Mouse (Mus musculus): ENCODE results near the gene Sox2. TPM values are rescaled to one million over a fixed set of nuclear protein-coding genes. Genes with fewer than 3 reads are reported as not detected.

Gene Sox2
- 1.3 TPM in 2 replicates for polyA plus RNA-seq (2012; rRNA removed)
- polyA plus RNA-seq (2014; fragmentation: Nextera tagmentation; extraction: Ambion mirVana), result 0.21 and 0.35 TPM in 2 replicates

DNA sequence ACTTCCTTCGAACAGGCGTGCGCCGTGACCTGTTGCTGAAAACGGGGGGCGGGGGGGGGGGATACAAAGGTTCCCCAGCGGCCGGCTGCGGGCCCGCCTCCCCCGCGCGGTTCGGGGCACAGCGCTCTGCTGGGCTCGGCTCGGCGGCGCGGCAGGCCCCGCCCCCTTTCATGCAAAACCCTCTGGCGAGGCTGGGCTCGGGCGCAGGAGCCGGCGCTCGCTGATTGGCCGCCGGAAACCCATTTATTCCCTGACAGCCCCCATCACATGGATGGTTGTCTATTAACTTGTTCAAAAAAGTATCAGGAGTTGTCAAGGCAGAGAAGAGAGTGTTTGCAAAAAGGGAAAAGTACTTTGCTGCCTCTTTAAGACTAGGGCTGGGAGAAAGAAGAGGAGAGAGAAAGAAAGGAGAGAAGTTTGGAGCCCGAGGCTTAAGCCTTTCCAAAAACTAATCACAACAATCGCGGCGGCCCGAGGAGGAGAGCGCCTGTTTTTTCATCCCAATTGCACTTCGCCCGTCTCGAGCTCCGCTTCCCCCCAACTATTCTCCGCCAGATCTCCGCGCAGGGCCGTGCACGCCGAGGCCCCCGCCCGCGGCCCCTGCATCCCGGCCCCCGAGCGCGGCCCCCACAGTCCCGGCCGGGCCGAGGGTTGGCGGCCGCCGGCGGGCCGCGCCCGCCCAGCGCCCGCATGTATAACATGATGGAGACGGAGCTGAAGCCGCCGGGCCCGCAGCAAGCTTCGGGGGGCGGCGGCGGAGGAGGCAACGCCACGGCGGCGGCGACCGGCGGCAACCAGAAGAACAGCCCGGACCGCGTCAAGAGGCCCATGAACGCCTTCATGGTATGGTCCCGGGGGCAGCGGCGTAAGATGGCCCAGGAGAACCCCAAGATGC is at the start of gene Sox2:
TSS of gene Sox2 (plus strand) at position 680 of the 895 bp plus-strand sequence.
- WGBS, result 0% methylated on average over 80 of the region's 86 CpGs
- Histone ChIP-seq H3K36me3 (ENCODE audit: control insufficient read depth, insufficient read depth, low read length) (no peaks in the 10 kb centered on the region), H3K27me3 (ENCODE audit: control insufficient read depth, insufficient read depth, low read length) (peaks cover 94% of the 10 kb centered on the region)

DNA sequence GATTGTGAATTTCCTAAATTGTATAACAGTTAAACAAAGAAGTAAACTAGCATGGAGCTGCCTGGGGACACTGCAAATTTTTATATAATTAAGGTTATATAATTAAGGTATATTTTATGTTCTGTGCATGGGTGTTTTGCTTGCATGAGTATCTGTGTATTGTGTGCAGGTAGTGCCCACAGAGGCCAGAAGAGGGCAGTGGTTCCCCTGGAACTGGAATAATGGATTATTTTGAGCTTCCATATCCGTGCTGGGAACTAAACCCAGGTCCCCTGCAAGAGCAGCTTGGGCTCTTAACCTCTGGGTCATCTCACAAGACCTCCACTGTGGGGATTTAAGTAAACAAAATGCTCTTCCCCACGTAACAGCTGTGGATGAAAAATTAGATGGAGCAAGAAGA is 49.1 kb upstream of the Sox2 start:
- Histone ChIP-seq H3K4me2 (replicated peaks; ENCODE audit: low read depth, low read length, severe bottlenecking) (no peak overlapping the region), H3K4me3 (replicated peaks; ENCODE audit: low read length) (no peak overlapping the region), H3K27me3 (ENCODE audit: control insufficient read depth, insufficient read depth, low read length) (no peaks in the 10 kb centered on the region), H3K9ac (ENCODE audit: low read depth, low read length, severe bottlenecking) (no peak overlapping the region), H3K9me3 (ENCODE audit: control insufficient read depth, low read length) (no peaks in the 10 kb centered on the region), H3K36me3 (ENCODE audit: control insufficient read depth, insufficient read depth, low read length) (no peaks in the 10 kb centered on the region), H3K27ac (replicated peaks; ENCODE audit: low read depth, low read length) (no peak overlapping the region), H3K4me1 (ENCODE audit: control insufficient read depth, insufficient read depth, low read length) (no peaks in the 10 kb centered on the region)
- no peak for ATAC-seq (ENCODE audit: low FRiP score, low read depth)
- TF ChIP-seq POLR2A (IDR thresholded peaks at IDR 0.05; ENCODE audit: borderline replicate concordance, extremely low read depth, insufficient read depth, insufficient read length), result no peak
- WGBS, result 87% methylated on average over 2 of the region's 2 CpGs
- no peak for DNase-seq (ENCODE audit: low spot score)

More for the DNA sequence above, at the start of gene Sox2:
- peak; percentile 56 for ATAC-seq (ENCODE audit: low FRiP score, low read depth)
- TF ChIP-seq POLR2A (IDR thresholded peaks at IDR 0.05; ENCODE audit: borderline replicate concordance, extremely low read depth, insufficient read depth, insufficient read length), result no peak
- Histone ChIP-seq H3K4me2 (replicated peaks; ENCODE audit: low read depth, low read length, severe bottlenecking) (peak within 1 kb of the TSS; percentile 60), H3K9ac (ENCODE audit: low read depth, low read length, severe bottlenecking) (peak within 1 kb of the TSS; percentile 21; the same call in 1 of the 2 replicates), H3K4me1 (ENCODE audit: control insufficient read depth, insufficient read depth, low read length) (peaks cover 8% of the 10 kb centered on the region), H3K27ac (replicated peaks; ENCODE audit: low read depth, low read length) (no peak within 1 kb of the TSS), H3K4me3 (replicated peaks; ENCODE audit: low read length) (peak within 1 kb of the TSS; percentile 37), H3K9me3 (ENCODE audit: control insufficient read depth, low read length) (no peaks in the 10 kb centered on the region)
- peak; percentile 59 for DNase-seq (ENCODE audit: low spot score)

DNA sequence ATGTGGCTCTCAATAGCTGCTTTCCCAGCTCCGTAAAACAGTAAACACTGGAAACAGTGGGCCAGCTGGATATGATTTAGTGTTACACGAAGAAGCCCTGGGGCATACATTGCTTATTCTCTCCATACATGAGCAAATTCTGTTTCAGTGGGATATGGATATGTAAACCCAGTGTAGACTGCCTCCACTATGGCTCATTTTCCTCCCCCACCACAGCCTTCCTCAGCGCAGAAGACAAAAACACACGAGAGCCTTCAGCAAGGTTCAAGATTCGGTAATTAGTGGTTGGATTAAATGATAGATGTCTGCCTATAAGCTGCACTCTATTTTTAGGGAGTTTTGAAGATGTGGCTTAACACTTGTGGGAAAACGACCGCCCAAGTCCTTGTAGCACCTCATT is 36.1 kb upstream of the Sox2 start:
- no peak overlapping the region for H3K27ac ChIP-seq (replicated peaks; ENCODE audit: low read depth, low read length)
- no peaks in the 10 kb centered on the region for H3K9me3 ChIP-seq (ENCODE audit: control insufficient read depth, low read length)
- no peak for TF ChIP-seq POLR2A (IDR thresholded peaks at IDR 0.05; ENCODE audit: borderline replicate concordance, extremely low read depth, insufficient read depth, insufficient read length)
- no peaks in the 10 kb centered on the region for H3K27me3 ChIP-seq (ENCODE audit: control insufficient read depth, insufficient read depth, low read length)
- H3K9ac ChIP-seq (ENCODE audit: low read depth, low read length, severe bottlenecking), result no peak overlapping the region
- no peaks in the 10 kb centered on the region for H3K4me1 ChIP-seq (ENCODE audit: control insufficient read depth, insufficient read depth, low read length)
- no peak overlapping the region for H3K4me3 ChIP-seq (replicated peaks; ENCODE audit: low read length)
- WGBS, result 44% methylated on average over 7 of the region's 7 CpGs
- H3K4me2 ChIP-seq (replicated peaks; ENCODE audit: low read depth, low read length, severe bottlenecking), result no peak overlapping the region
- DNase-seq (ENCODE audit: low spot score), result peak; percentile 42
- ATAC-seq (ENCODE audit: low FRiP score, low read depth), result no peak
- H3K36me3 ChIP-seq (ENCODE audit: control insufficient read depth, insufficient read depth, low read length), result no peaks in the 10 kb centered on the region

DNA sequence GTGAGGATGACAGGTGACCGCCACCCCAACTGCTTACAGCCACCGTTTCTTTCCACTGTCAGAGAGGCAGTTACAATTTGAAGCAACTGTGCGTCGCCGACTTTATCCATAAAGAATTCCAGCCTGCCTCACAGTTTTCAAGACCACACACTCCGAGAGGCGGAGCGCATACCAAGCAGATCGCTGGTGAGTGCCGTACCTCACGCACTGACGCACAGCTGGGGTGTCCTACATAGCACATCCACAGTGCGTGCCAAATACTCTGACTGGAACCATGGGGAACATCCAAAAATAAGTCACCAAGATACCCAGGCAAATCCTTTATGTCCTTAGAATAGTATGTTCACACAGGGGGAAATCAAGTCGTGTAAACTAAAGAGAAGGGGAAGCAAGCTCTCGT is 34.7 kb upstream of the Sox2 start:
- no peaks in the 10 kb centered on the region for H3K9me3 ChIP-seq (ENCODE audit: control insufficient read depth, low read length)
- DNase-seq (ENCODE audit: low spot score), result peak; percentile 44
- 62% methylated on average over 15 of the region's 15 CpGs for WGBS

DNA sequence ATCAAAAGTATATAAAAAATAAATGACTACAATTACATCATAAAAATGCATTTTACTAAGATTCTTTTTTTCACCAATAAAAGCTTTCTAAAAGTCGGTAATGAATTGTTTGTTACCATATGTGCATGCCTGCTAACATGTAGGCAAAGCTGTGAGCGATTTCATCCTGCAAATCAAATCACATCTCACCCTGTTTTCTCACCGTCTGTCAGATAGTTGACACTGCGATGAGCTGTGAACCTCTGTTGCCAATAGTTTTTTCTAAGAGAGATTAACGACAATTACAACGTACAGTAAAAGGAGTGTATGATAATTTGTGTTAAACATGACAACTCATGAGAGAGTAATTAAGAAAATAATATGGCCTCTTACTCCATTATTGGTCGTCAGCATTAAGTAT is 31.3 kb upstream of the Sox2 start:
- ATAC-seq (ENCODE audit: low FRiP score, low read depth) (no peak), DNase-seq (ENCODE audit: low spot score) (no peak)
- Histone ChIP-seq H3K27me3 (ENCODE audit: control insufficient read depth, insufficient read depth, low read length) (no peaks in the 10 kb centered on the region), H3K36me3 (ENCODE audit: control insufficient read depth, insufficient read depth, low read length) (no peaks in the 10 kb centered on the region), H3K4me1 (ENCODE audit: control insufficient read depth, insufficient read depth, low read length) (no peaks in the 10 kb centered on the region), H3K27ac (replicated peaks; ENCODE audit: low read depth, low read length) (no peak overlapping the region), H3K4me2 (replicated peaks; ENCODE audit: low read depth, low read length, severe bottlenecking) (no peak overlapping the region), H3K9me3 (ENCODE audit: control insufficient read depth, low read length) (no peaks in the 10 kb centered on the region), H3K4me3 (replicated peaks; ENCODE audit: low read length) (no peak overlapping the region), H3K9ac (ENCODE audit: low read depth, low read length, severe bottlenecking) (no peak overlapping the region)
- 68% methylated on average over 7 of the region's 7 CpGs for WGBS
- TF ChIP-seq POLR2A (IDR thresholded peaks at IDR 0.05; ENCODE audit: borderline replicate concordance, extremely low read depth, insufficient read depth, insufficient read length), result no peak

More for the DNA sequence above, 34.7 kb upstream of the Sox2 start:
- no peak for TF ChIP-seq POLR2A (IDR thresholded peaks at IDR 0.05; ENCODE audit: borderline replicate concordance, extremely low read depth, insufficient read depth, insufficient read length)
- H3K36me3 ChIP-seq (ENCODE audit: control insufficient read depth, insufficient read depth, low read length), result no peaks in the 10 kb centered on the region
- H3K4me2 ChIP-seq (replicated peaks; ENCODE audit: low read depth, low read length, severe bottlenecking), result no peak overlapping the region
- peak; percentile 81 for ATAC-seq (ENCODE audit: low FRiP score, low read depth)
- no peaks in the 10 kb centered on the region for H3K27me3 ChIP-seq (ENCODE audit: control insufficient read depth, insufficient read depth, low read length)
- no peak overlapping the region for H3K4me3 ChIP-seq (replicated peaks; ENCODE audit: low read length)
- no peak overlapping the region for H3K27ac ChIP-seq (replicated peaks; ENCODE audit: low read depth, low read length)
- H3K4me1 ChIP-seq (ENCODE audit: control insufficient read depth, insufficient read depth, low read length), result no peaks in the 10 kb centered on the region
- no peak overlapping the region for H3K9ac ChIP-seq (ENCODE audit: low read depth, low read length, severe bottlenecking)
